Mouse (Mus musculus): ENCODE measurements around the gene Casc1.

DNA sequence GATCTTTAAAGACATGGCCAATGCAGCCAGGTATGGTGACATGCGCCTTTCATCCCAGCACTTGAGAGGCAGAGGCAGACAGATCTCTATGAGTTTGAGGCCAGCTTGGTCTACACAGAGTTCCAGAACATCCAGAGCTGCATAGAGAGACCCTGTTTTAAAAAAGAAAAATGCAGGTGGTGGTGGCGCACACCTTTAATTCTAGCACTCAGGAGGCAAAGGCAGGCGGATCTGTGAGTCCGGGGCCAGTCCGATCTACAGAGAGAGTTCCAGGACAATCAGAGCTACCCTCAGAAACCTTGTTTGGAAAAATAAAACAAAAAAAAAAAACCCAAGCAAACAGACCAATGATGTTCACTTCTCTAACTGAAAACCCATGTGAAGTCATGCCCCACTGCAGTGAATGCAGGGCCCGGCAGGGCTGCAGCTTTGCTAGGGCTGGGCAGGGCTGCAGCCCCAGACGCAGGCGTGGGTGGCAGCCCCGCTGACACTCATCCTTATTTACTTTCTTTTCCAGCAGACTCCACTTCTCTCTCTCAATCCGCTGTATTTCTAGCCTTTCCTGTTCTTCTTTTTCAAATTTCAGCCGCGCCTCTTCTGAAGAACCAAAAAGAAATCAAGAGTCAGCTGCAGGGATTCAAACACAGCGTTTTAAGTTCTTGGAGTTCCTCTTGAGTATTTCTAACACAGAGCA is 8.2 kb downstream of the Casc1 start:
- TF ChIP-seq POLR2A (IDR thresholded peaks at IDR 0.05; ENCODE audit: extremely low read depth, insufficient read depth, low read length), result no peak
- TF ChIP-seq CTCF (IDR thresholded peaks at IDR 0.05; ENCODE audit: extremely low read depth, insufficient read depth, low read length), result no peak

Measured in cortical plate, adult 2 months (tissue).